Mouse (Mus musculus) cerebral cortex, adult 2 months (tissue): ENCODE data around the gene Stx5a.

Experiments used
- WGBS: fragments of 180-500 bp; shearing (Covaris S2); methylation state at CpG from one replicate; pipeline ENCODE4 v1.1.7; 2018; 5-methylcytosine and 5-hydroxymethylcytosine counted together

Stx5a gene

GRCm38 (mm10) chr19:8741243-8741869 lies at the start of gene Stx5a:
TSS of gene Stx5a (plus strand) at chr19:8741413.
- WGBS: under 1% methylated on average over 36 of the region's 36 CpGs

- WGBS: 27% methylated on average over 9 of the region's 9 CpGs
These were observed 49.2 kb upstream of the Stx5a start for GRCm38 (mm10) chr19:8691871-8692539.

- WGBS: 91% methylated on average over 5 of the region's 5 CpGs
These were observed 48.5 kb upstream of the Stx5a start for GRCm38 (mm10) chr19:8692740-8693139.

- WGBS: 43% methylated on average over 6 of the region's 6 CpGs
These were observed 45.9 kb upstream of the Stx5a start for GRCm38 (mm10) chr19:8695330-8695729.

GRCm38 (mm10) chr19:8699652-8700051 lies 41.6 kb upstream of the Stx5a start:
- 86% methylated on average over 9 of the region's 9 CpGs for WGBS

GRCm38 (mm10) chr19:8702458-8702857 lies 38.8 kb upstream of the Stx5a start:
- 28% methylated on average over 3 of the region's 3 CpGs for WGBS

- 51% methylated on average over 4 of the region's 4 CpGs for WGBS
These were observed 37.6 kb upstream of the Stx5a start for GRCm38 (mm10) chr19:8703571-8703970.

GRCm38 (mm10) chr19:8705026-8705708 lies 36.0 kb upstream of the Stx5a start:
- 81% methylated on average over 6 of the region's 6 CpGs for WGBS

- WGBS: 67% methylated on average over 7 of the region's 7 CpGs
These were observed 35.0 kb upstream of the Stx5a start for GRCm38 (mm10) chr19:8706132-8706667.

- WGBS: 96% methylated on average over 7 of the region's 7 CpGs
These were observed 34.3 kb upstream of the Stx5a start for GRCm38 (mm10) chr19:8706930-8707329.

GRCm38 (mm10) chr19:8708954-8709353 lies 32.3 kb upstream of the Stx5a start:
- 90% methylated on average over 8 of the region's 8 CpGs for whole genome bisulfite sequencing

GRCm38 (mm10) chr19:8710057-8710456 lies 31.2 kb upstream of the Stx5a start:
- whole genome bisulfite sequencing: 57% methylated on average over 2 of the region's 2 CpGs

- 33% methylated on average over 4 of the region's 4 CpGs for WGBS
These were observed 29.7 kb upstream of the Stx5a start for GRCm38 (mm10) chr19:8711506-8711905.

- WGBS: 41% methylated on average over 10 of the region's 10 CpGs
These were observed 29.0 kb upstream of the Stx5a start for GRCm38 (mm10) chr19:8711949-8712869.

GRCm38 (mm10) chr19:8712870-8713305 lies 28.3 kb upstream of the Stx5a start:
- 1% methylated on average over 13 of the region's 13 CpGs for WGBS

- under 1% methylated on average over 51 of the region's 51 CpGs for WGBS
These were observed 27.8 kb upstream of the Stx5a start for GRCm38 (mm10) chr19:8713306-8713996.

GRCm38 (mm10) chr19:8713997-8714652 lies 27.1 kb upstream of the Stx5a start:
- WGBS: 6% methylated on average over 13 of the region's 13 CpGs

GRCm38 (mm10) chr19:8714653-8715481 lies 26.3 kb upstream of the Stx5a start:
- WGBS: 56% methylated on average over 10 of the region's 10 CpGs
